Mouse (Mus musculus): ENCODE results near the gene Armc8.

Gene Armc8

DNA sequence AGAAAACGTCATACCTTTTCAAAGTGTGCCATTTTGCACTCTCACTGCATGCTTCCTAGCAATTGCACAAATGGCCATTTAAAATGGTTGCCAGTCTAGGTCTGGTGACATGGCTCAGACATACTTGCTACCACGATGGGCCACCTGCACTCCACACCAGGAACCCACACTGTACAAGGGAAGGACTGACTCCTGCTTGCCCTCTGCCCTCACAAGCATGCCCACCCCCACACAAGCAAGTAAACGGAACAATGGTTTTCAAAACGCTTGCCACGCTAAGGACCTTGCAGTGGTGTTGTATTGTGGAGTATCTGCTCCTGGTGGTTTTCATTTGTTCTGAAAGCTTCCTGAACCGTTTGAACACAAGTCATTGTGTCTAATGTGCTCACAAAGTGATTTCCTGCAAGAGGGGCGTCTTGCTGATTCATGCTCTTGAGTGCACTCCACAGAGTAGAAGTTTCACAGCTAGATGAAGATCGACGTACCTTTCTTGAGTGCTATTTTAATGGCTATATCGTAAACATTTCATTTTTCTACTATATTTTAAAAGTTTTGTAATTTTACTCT is 76.0 kb downstream of the Armc8 start:
- no peak for DNase-seq

- no peak for DNase-seq
Measured at GRCm38 (mm10) chr9:99491050-99491449, 77.6 kb downstream of the Armc8 start.

DNA sequence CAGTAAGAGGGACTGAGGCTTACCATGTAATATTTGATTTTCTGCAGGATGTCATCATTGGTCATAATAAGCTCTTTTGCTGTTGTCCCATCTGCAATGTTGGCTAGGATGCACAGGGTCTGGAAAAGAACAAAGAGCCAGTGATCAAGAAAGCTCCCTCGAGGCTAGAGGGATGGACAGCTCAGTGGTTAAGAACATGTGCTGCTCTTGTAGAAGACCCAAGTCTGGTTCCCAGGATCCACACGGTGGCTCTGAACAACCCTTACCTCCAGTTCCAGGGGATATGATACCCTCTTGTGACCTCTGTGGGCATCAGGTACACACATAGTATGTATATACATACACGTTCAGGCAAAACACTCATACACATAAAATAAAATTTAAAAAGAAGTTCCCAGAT is 80.9 kb downstream of the Armc8 start:
- no peak for DNase-seq

GRCm38 (mm10) chr9:99487126-99487695 is 81.5 kb downstream of the Armc8 start:
- no peak for DNase-seq

DNA sequence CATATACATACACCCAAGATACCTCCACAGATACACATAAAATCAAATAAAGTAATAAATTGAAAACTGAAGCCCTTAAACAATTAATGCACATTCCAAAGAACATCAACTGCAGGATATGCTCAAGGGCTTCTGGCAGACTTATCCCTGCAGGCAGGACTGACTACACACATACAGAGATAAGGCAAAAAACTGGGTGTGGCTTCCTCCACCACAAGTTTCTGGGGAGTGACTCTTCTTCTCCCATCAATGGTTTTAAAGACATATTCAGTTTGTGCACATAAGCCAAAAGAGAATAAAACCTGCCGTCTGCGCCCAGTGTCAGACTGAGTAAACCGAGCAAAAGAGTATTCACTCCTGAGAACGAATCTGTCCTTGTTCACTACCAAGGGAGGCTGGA is 83.6 kb downstream of the Armc8 start:
- DNase-seq = no peak

GRCm38 (mm10) chr9:99484632-99485031 is 84.1 kb downstream of the Armc8 start:
- no peak for DNase-seq

GRCm38 (mm10) chr9:99483191-99483590 is 85.5 kb downstream of the Armc8 start:
- DNase-seq = no peak

GRCm38 (mm10) chr9:99480764-99481163 is 87.9 kb downstream of the Armc8 start:
- no peak for DNase-seq

DNA sequence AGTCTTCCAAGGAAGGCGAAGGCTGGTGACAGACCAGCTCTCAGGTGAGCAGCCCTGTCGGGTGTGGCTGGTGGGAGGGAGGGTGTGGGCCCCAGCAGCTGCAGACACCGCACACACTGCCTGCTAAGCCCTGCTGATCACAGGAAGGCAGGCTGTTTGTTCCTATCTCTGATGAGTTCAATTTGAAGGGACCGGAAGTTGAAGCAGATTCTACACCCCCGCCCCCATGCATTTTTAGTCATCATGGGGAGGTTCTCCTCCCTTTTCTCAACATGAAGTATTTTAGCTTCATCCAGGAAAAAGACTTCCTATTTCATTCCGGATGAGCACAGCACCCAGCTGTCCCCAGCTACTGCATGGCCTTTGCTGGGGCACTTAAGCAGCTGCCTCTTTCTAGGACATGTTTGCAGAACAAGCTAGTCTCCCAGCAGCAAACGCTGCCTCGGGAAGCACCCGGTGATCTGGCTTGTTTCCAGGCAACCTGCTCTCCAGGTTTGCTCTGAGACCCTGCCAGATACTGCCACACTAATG is 89.5 kb downstream of the Armc8 start:
- no peak for DNase-seq

- no peak for DNase-seq
Measured at GRCm38 (mm10) chr9:99471334-99471733, 97.4 kb downstream of the Armc8 start.

DNA sequence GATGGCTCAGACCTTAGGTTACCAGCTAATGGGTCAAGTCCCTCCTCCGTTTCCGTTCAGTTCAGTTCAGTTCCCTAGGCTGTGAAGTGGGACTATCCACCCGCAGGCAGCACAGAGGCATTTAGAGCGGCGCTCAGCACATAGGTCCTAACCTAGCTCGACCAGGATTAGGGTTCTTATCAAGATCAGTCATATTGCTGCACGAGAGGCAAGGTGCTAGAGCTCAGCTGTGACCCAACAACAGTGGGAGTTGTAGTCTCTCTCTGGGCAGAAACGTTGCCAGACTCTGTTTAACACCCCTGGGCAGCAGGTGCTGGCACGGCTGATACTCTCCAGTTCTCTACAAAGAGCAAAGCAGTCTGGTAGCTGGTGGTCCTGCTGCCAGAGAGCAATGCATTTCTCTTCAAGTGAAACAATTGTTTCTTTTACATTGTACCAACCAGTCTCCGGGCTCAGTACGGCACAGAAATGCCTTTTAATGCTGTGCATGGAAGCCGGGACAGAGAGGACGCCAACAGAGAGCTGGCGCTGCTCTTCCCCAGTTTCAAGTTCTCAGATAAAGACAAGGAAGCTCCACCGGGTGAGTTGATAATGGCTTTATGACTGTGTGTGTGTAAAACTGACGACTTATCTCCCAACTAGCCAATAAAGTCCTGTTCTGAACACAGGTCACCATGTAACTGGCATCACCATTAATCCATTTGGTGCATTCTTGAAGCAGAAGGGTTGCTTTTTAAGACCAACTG is 98.2 kb downstream of the Armc8 start:
- DNase-seq = no peak

DNA sequence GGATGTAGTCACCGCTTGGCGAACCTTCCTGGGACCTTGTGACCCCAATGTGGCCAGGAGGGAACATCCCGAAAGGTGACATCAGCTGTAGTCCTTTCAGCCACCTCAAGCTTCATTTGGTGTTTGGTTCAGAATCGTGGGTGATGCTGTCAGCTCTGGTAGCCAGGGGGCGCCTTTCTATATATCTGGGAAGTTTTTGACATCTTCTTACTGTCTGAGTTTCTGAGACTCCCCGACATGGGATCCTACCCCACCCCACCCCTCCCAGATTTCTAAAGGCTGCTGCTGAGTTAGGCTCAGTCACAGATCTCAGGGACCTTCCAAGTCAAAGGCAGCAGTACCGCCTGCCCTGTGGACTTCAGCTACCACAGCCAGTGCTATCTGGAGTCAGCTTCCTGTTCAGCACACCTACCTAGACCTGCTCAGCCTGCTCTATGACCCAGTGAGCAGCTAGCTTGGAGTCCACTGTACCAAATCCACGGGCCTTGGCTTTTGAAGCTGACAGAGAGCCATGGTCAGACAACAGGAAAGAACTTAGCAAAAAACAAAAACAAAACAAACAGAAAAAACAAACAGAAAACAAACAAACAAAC is 98.9 kb downstream of the Armc8 start:
- DNase-seq = no peak

- DNase-seq = no peak
Measured at GRCm38 (mm10) chr9:99468572-99468971, 100.1 kb downstream of the Armc8 start.

DNA sequence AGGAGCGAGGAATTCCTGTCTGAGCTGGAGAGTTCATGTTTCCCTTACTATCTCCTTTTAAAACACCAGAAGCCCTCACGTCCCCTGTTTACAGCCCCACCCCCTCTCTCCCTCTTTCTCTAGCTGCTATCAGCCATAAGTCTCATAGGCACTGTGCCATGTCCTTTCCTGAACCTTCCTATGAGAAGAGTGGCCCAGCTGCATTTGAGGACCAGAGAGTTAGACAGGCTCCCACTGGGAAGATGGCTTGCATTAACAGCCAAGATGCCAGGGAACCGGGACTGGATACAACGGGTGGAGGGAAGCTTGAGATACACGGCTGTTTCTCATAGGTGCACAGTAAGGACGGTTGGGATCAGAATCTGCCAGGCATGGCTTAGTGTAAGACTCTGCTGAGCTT is 103.8 kb downstream of the Armc8 start:
- DNase-seq = no peak

DNA sequence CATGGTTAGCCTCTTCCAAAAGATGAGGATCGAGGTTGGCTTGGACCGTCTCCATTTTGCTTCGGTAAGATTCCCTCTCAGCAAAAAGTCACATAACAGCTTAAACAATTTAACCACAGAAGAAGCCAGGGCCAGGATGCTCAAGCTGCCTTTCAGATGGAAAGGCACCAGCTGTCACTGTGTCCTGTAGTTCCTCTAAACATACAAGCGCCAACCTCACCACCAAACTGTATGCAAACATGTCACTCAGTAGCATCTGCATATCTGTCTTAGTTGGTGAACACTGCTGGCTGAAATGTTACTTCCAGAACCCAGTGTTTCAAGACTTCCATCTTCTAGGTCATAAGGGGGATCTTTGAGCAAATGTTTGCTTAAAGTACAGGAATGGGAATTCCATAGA is 109.0 kb downstream of the Armc8 start:
- no peak for DNase-seq

DNA sequence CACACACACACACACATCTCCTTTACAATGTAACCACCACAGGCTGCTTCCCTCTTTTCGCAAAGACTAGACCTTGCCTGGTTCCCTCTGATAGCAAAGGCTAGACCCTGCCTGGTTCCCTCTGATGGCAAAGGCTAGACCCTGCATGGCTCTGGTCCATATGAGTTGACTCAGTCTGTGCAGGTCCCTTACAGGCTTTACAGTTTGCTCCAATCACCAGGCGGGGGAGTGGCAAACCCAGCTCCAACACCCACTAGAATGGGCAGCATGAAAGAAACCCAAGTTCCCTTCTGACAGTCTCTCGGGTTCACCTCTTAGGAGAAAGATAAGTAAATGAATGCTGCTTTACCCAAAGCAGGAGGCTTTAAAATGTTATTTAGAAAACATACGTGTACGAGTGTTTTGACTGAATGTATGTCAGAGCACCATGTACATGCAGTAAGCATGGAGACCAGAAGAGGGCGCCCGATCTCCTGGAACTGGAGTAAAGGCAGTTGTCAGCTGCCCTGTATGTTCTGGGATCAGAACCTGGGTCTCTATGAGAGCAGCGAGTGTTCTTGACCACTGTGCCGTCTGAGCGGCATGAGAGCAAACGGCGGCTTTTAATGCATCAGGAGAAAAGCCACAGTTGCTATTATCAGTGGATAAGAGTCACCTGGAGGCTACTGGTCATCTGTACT is 110.0 kb downstream of the Armc8 start:
- peak; percentile 67 for DNase-seq

DNA sequence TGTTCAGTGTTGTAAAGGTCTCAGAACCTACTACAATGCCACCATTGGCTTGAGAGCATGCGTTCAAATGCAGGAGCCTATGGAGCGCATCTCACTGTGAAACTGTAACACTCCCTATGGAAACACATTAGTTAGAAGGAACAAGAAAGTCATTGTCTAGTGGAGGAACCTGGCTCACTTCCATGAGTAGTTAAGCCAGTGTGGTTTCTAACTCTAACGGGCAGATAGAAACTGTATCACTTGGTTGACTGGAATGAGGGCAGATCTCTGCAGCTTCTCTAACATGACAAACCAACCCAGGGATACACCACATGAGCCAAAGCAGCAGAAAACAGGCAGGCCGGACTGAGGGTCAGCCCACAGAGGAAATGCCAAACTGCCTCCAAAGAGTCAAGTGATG is 114.5 kb downstream of the Armc8 start:
- DNase-seq = no peak

GRCm38 (mm10) chr9:99451161-99451560 is 117.5 kb downstream of the Armc8 start, which contains the start of gene Nme9:
Nme9 (plus strand) TSS chr9:99451475.
- DNase-seq = peak; percentile 29

DNA sequence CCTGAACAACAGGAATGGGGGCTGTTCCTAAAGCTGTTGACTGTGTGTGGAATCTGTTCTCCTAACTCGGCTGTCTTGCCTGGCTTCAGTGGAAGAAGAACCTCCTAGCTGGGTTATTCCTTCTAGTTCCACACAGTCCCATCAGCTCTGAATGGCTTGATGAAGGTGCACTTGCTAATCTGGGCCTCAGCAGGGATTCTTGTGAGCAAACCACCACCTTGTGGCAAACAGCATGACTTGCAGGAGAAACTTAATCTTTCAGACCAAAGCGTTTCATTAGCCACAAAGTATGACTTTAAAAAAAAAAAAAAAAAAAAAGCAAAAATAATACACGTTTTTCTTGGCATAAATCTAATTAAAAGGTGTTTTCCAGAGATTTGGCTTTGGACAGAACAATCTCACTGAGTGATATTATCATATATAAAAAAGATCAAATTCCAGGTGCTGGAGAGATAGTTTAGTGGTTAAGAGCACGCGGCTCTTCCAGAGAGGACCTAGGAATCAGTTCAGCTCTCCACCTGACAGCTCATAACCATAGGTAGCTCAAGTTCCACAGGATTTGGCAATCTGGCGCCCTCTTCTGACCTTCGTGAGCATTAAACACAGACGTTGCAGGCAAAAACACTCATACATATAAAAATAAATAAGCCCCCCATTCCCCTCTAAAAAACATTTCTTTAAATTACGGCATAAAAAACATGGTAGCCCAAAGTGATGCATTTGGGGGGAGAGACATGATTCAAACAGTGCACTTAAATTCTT is 118.6 kb downstream of the Armc8 start:
- peak; percentile 51 for DNase-seq

DNA sequence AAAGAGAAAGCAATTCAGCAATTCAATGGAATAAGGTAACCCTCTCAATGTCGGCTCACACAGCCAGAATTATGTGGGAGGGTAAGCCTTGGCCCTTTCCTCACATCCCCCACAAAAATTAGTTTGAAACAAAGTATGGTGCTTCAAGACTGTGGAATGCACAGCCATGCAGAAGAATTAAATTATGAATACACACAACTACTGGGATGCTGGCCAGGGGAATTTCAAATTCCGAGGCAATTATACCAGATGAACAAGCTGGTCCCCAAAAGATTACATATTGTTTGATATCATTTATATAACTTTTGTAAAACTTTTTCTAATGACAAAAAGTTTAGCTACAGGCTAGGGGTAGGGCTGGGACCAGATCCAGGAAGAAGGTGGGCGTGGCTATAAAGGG is 121.4 kb downstream of the Armc8 start:
- no peak for DNase-seq

GRCm38 (mm10) chr9:99446259-99446658 is 122.4 kb downstream of the Armc8 start:
- DNase-seq = no peak

GRCm38 (mm10) chr9:99444590-99445178 is 124.0 kb downstream of the Armc8 start:
- DNase-seq = peak; percentile 63
